Mouse (Mus musculus): ENCODE data around the gene Laptm5. TPM values are rescaled to one million over a fixed set of nuclear protein-coding genes. Genes with fewer than 3 reads are reported as not detected.

Gene Laptm5
- polyA plus RNA-seq, 2 experiments from 2014 or later, result 1,545 to 2,139 TPM

DNA sequence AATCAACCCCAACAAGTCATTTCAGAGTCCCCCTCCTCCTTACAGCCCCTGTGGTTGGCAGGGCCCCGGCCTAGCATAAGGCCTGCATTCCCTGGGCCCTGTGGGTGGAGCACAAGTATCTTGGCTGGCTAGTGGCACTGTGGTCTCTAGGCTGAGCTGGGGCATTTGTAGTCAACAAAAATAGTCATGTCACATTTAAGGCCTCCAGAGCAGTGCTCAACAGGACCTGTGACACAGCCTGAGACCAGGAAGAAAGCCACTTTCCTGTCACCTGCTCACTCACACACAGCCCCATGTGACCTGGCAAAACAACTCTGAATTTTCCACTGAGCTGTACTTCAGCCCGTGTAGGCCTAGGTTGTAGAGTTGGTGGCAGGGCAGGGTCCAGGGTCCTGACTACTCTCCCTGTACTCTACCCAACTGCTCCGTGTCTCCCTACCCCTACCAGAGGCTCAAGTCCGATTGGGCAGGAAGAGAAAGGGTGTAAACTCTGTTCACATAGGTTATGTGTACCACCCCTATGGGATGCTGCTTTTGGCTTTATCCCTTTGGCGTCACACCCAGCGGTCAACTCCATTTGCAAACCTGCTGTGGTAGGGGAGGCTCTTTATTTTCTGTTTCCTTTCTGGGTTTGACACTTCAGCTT, 13.0 kb upstream of the Laptm5 start:
- peak; percentile 82 for ATAC-seq

- no peak for ATAC-seq
Measured at GRCm38 (mm10) chr4:130900746-130901145, 12.2 kb upstream of the Laptm5 start.

- ATAC-seq, result peak; percentile 38
Measured at GRCm38 (mm10) chr4:130902289-130902781, 10.6 kb upstream of the Laptm5 start.

GRCm38 (mm10) chr4:130905025-130905424, 7.9 kb upstream of the Laptm5 start:
- ATAC-seq, result no peak

- no peak for ATAC-seq
Measured at GRCm38 (mm10) chr4:130905882-130906281, 7.0 kb upstream of the Laptm5 start.

GRCm38 (mm10) chr4:130906296-130906695, 6.6 kb upstream of the Laptm5 start:
- ATAC-seq, result no peak

GRCm38 (mm10) chr4:130907200-130908069, 5.5 kb upstream of the Laptm5 start:
- ATAC-seq, result no peak

- ATAC-seq, result no peak
Measured at GRCm38 (mm10) chr4:130908133-130908532, 4.8 kb upstream of the Laptm5 start.

DNA sequence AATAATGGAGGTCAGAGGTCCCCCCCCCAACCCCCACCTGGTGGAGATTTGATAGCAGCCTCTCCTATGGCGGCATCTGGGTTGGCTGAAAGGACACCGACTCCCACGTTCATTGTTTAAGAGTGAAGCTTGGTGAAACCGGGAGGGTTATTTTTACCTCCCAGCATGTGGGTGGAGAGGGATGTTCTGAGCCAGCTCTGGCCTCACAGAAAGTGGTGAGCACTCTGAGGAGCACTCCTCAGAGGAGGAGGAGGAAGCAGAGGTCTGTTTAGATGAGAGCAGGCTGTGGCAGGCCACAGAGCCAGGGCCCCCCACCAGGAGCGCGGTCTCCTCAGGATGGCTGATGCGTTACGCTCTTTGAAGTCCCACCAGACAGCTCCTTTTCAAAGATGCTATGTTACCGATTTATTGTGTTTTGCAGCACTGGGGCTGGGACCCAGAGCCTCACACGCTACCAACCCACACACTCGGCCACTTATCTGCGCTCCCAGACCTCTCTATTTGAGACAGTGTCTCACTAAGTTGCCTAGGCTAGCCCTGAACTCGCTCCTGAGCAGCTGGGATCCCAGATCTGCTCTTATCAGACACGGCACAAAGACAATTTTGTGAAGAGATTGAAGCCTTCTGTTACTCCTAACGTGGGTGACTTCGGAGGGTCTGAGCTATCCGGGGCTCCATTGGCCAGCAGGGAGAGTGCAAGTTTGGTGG, 3.6 kb upstream of the Laptm5 start:
- ATAC-seq, result no peak

DNA sequence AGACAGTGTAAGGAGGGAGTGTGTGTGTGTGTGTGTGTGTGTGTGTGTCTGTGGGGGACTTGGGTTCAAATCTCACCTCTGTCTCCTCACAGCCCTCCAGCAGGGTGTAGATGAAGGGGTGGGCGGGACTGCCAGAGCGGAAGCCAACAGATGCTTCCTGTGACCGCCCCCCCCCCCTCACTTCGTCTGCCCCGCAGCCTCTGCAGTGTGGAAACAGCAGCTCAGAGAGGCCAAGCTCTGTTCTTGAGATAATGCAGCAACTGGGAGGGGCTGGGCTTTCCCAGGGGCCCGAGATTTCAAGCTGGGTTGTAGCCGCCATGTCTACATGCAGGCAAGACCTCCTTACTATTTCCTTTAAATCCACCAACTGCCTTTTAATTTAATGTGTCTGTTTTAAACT, 2.3 kb upstream of the Laptm5 start:
- ATAC-seq, result peak; percentile 54

DNA sequence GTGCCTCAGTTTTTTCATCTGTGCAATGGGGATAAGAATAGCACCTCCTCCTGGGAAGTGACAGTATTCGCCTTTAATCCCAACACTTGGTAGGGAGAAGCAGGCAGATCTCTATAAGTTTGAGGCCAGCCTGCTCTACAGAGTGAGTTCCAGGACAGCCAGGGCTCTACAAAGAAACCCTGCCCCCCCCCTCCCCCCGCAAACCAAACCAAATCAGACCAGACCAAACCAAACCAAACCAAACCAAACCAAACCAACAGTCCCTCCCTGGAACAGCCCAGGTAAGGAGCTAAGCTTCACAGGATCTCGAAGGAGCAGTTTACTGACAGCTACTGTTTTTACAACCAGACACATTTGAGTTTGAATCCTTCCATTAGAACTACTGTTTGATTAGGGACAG, 299 bp upstream of the Laptm5 start:
- ATAC-seq, result no peak

- no peak for ATAC-seq
Measured at GRCm38 (mm10) chr4:130913511-130913910, 586 bp downstream of the Laptm5 start.

DNA sequence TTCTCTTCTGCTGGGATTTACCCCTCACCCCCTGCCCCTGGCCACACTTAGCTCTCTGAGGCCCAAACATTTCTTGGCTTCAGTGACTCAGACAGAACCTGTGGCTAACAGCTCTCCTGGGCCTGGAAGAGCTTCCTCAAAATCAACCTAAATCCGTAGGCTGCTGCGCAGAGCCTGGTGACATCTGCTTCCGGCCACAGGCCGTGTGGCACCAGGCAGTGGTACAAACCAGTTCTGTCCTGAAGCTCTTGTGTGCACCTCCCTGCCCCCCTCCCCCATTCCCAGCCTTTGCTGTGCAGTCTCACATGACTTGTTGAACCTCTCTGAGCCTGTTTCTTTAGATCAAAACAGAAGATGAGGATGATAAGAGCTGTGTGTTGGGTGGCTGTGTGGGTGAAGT, 1.1 kb downstream of the Laptm5 start:
- ATAC-seq, result peak; percentile 74

DNA sequence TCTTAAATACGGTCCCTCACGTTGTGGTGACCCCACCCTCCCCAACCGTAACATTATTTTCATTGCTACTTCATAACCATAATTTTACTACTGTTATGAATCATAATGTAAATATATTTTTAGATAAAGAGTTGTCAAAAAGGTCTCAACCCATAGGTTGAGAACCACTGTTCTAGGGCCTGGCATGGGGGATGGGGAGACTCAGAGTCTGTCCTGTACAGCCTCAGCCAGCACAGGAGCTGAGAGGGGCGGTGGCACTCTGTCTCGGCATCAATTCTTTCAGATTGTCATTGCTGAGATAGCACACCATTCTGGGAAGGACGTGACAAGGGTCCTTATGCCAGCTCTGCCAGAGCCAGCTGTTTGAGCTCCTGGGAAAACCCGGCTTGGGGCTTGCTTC, 1.6 kb downstream of the Laptm5 start:
- ATAC-seq, result no peak

DNA sequence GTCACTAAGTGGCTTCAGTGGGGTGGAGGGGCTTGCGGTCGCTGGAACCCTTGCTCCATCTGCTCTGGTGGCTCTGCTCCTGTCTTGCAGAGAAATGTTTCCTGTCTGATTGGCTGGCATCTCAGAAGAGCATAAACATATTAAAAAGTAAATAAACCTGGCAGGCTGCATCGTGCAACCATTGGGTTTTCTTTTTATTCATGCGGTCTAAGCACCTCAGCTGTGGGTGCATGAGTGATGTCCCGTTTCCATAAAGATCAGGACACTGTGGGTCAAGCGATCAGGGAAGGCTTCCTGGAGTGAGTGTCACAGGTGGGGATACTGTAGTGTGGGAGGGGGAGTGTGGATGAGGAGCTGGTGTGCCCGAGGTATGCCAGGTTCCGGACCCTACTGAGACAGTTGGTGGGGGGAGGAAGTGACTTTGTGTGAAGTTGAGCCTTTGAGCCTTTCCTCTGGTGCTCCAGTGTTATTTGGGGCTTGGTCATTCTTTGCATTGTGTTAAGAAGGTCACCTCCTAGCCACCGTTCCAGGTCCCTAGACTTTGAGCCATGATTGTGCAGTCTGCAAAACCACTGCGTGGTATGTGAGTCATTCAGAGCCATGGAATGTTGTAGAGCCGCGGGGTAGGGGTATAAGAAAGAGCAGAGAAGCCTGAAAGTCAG, 2.2 kb downstream of the Laptm5 start:
- no peak for ATAC-seq

DNA sequence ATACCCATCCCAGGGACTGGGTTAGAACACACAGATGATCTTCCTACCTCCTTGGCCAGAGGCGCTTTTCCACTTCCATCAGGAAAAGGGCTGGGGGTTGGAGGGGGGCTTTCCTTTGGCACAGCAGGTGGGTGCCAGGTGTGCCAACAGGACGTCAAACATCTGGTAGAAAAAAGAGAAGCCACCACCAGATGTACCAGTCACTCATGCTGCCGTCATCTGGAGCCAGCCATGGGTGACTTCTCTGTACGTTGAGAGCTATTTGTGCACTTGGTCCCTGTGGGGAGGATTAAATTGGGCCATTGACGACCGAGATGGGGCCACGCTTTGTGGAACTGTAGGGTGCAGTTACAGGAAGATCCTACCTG, 2.7 kb downstream of the Laptm5 start:
- ATAC-seq, result no peak

GRCm38 (mm10) chr4:130916639-130917038, 3.7 kb downstream of the Laptm5 start:
- ATAC-seq, result no peak

DNA sequence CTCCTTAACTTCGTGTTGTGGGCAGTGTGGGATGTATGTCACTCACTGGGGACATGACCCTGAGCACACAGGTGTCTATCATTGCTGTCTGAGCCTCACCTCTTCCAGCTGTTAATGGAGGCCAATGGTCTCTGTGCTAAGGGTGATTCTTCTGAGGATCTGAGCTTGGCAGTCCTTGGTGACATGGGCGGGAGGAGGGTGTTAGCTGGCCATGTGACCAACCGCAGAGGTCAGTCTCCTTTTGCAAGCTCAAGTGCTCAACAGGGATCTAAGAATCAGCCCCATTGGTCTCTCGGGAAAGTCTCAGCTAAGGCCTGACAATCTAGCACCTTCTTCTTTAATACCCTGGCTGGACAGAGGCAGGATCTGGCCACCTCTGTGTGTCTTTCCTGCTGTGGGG, 4.6 kb downstream of the Laptm5 start:
- ATAC-seq, result no peak

DNA sequence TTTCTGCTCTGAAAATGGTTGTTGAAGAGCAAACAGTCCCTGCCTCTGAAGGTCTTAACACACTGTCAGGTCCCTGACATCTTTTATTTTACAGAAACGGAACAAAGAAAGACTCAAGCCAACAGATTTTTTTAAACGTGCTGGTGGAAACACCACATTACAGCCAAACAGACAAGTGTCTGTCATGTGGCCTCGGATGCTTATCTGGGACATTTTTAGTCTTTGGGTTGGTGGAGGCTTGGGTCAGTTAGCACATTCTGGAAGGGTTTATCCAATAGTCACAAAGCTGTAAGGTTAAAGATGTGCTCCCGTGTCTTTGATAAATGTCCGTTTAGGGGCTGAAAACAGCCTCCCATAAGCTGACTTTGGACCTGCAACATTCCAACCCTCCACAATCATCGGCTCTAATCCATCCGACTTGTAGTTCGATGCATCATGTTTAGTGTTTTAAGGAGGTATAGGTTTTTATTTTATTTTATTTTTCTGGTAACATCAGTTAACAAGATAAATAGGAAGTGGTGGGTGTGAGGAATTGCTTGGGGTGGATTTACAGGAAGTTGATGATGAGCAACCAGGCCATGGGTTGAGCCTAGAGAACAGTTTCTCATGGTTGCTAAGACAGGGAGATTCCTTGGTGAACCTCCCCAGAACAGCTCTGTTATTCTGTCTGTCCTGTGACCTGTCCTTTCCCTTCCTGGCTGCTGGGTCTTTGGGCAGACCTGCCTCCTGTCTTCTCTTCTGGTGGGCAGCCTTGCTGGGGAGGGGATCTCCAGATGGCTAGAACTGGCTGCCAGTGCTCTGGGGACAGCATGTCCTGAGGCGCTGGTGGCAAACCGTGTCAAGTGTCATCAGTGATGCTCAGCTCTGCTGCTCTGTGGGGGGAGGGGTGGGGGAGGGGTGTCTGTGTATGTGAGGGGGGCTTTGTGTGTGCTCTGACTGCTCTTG, 6.2 kb downstream of the Laptm5 start:
- ATAC-seq, result peak; percentile 47

- ATAC-seq, result no peak
Measured at GRCm38 (mm10) chr4:130919750-130920356, 6.9 kb downstream of the Laptm5 start.

Measured in activated CD4-positive, CD25-positive, alpha-beta regulatory T cell, adult 4 months (primary cell).